Comparison of ENCODE assay signal across 21 mouse cellular contexts in genomic region chr8:123247748-123248147, GRCm38 (mm10). TPM values are rescaled to one million over a fixed set of nuclear protein-coding genes. Genes with fewer than 3 reads are reported as not detected.
DNase-seq lines count a peak whose midpoint lies in the region; ATAC-seq lines count a peak whose summit lies in the region.
"Had no signal": no experiment of that assay in that cellular context is flagged by ENCODE, and none has a peak within 500 bp of the region (broad histone marks: within the 10 kb centered on the region; RNA-seq: fewer than 3 reads in every experiment).

No protein-coding gene starts in this region.

- no peak overlapping the region for H3K4me2 ChIP-seq in hindbrain, embryonic 13.5 days
- H3K4me2 ChIP-seq in hindbrain, embryonic 12.5 days (replicated peaks): no peak overlapping the region
- H3K4me2 ChIP-seq in lung, embryonic 15.5 days: no peak overlapping the region
- H3K4me2 ChIP-seq: embryonic facial prominence, embryonic 13.5 days; embryonic facial prominence, embryonic 15.5 days; forebrain, embryonic 12.5 days had no signal

- no peak for ATAC-seq in hindbrain, embryonic 13.5 days (ENCODE audit: low FRiP score)
- ATAC-seq in hindbrain, embryonic 12.5 days (ENCODE audit: low FRiP score): no peak
- 0 out of 2 replicates have a peak, but pooled peaks have one; percentile 24 for ATAC-seq in lung, embryonic 15.5 days (ENCODE audit: borderline replicate concordance, extremely low read depth, low FRiP score, low TSS enrichment)
- ATAC-seq: forebrain, embryonic 14.5 days; forebrain, embryonic 16.5 days had no signal

- H3K4me1 ChIP-seq in hindbrain, embryonic 13.5 days (replicated peaks): peaks cover 6% of the 10 kb centered on the region
- peaks cover 5% of the 10 kb centered on the region for H3K4me1 ChIP-seq in hindbrain, embryonic 12.5 days
- H3K4me1 ChIP-seq in lung, embryonic 15.5 days: peaks cover 2% of the 10 kb centered on the region

- DNase-seq in lung, postnatal 36 days: no peak
- DNase-seq: adrenal gland, adult 2 months; adrenal gland, postnatal 10 days; adrenal gland, postnatal 25 days; cerebellum, adult 11 months; cerebellum, adult 18-20 months; cerebellum, adult 8-10 months; cerebellum, adult 9-11 months; cerebellum, postnatal 14 days; cerebellum, postnatal 36 days; embryo, embryonic 11 days had no signal

- peaks cover 93% of the 10 kb centered on the region for H3K36me3 ChIP-seq in hindbrain, embryonic 13.5 days
- peaks cover 93% of the 10 kb centered on the region for H3K36me3 ChIP-seq in hindbrain, embryonic 12.5 days
- H3K36me3 ChIP-seq in lung, embryonic 15.5 days: peaks cover 66% of the 10 kb centered on the region

- 96% methylated on average over 6 of the region's 6 CpGs for WGBS in hindbrain, embryonic 13.5 days
- 95% methylated on average over 6 of the region's 6 CpGs for WGBS in hindbrain, embryonic 12.5 days
- 96% methylated on average over 6 of the region's 6 CpGs for WGBS in lung, embryonic 15.5 days

- H3K27me3 ChIP-seq in hindbrain, embryonic 13.5 days: no peaks in the 10 kb centered on the region
- H3K27me3 ChIP-seq in hindbrain, embryonic 12.5 days: no peaks in the 10 kb centered on the region
- H3K27me3 ChIP-seq in lung, embryonic 15.5 days: no peaks in the 10 kb centered on the region
- H3K27me3 ChIP-seq: embryonic facial prominence, embryonic 13.5 days; embryonic facial prominence, embryonic 15.5 days; forebrain, embryonic 12.5 days had no signal

- H3K9me3 ChIP-seq in hindbrain, embryonic 13.5 days: no peaks in the 10 kb centered on the region
- H3K9me3 ChIP-seq in hindbrain, embryonic 12.5 days (replicated peaks): no peaks in the 10 kb centered on the region
- H3K9me3 ChIP-seq in lung, embryonic 15.5 days: no peaks in the 10 kb centered on the region
- H3K9me3 ChIP-seq: embryonic facial prominence, embryonic 13.5 days; embryonic facial prominence, embryonic 15.5 days; forebrain, embryonic 10.5 days; forebrain, embryonic 12.5 days had no signal

- H3K9ac ChIP-seq in hindbrain, embryonic 13.5 days: 0 out of 2 replicates have a peak overlapping the region, but pooled peaks have one; percentile 1
- no peak overlapping the region for H3K9ac ChIP-seq in hindbrain, embryonic 12.5 days
- no peak overlapping the region for H3K9ac ChIP-seq in lung, embryonic 15.5 days
- H3K9ac ChIP-seq: embryonic facial prominence, embryonic 13.5 days; embryonic facial prominence, embryonic 15.5 days; forebrain, embryonic 12.5 days had no signal

- H3K4me3 ChIP-seq in hindbrain, embryonic 13.5 days: no peak overlapping the region
- H3K4me3 ChIP-seq in hindbrain, embryonic 12.5 days: no peak overlapping the region
- no peak overlapping the region for H3K4me3 ChIP-seq in lung, embryonic 15.5 days
- H3K4me3 ChIP-seq: embryonic facial prominence, embryonic 13.5 days; embryonic facial prominence, embryonic 15.5 days; erythroblast, embryonic 14.5 days; forebrain, embryonic 10.5 days; forebrain, embryonic 12.5 days had no signal

- H3K27ac ChIP-seq in hindbrain, embryonic 13.5 days: no peak overlapping the region
- H3K27ac ChIP-seq in hindbrain, embryonic 12.5 days: no peak overlapping the region
- no peak overlapping the region for H3K27ac ChIP-seq in lung, embryonic 15.5 days
- H3K27ac ChIP-seq: embryonic facial prominence, embryonic 13.5 days; embryonic facial prominence, embryonic 15.5 days; forebrain, embryonic 10.5 days; forebrain, embryonic 12.5 days had no signal

RNA-seq across cellular contexts. Expression of gene Zfp276, which starts 6.2 kb away (rescaled TPM):
- polyA plus RNA-seq in hindbrain, embryonic 13.5 days (2015; fragmentation: Nextera tagmentation; extraction: Ambion mirVana): 24.3 and 26.0 TPM in 2 replicates
- 32.9 and 35.0 TPM in 2 replicates for polyA plus RNA-seq in hindbrain, embryonic 12.5 days (2016; fragmentation: Nextera tagmentation; extraction: Ambion mirVana)
- polyA plus RNA-seq in lung, embryonic 15.5 days (2015; fragmentation: Nextera tagmentation; extraction: Ambion mirVana): 19.4 and 21.6 TPM in 2 replicates

RNA-seq across cellular contexts. Expression of gene Vps9d1, which starts 6.4 kb away (rescaled TPM):
- polyA plus RNA-seq in hindbrain, embryonic 13.5 days (2015; fragmentation: Nextera tagmentation; extraction: Ambion mirVana): 51.1 and 52.9 TPM in 2 replicates
- 37.7 and 44.3 TPM in 2 replicates for polyA plus RNA-seq in hindbrain, embryonic 12.5 days (2016; fragmentation: Nextera tagmentation; extraction: Ambion mirVana)
- polyA plus RNA-seq in lung, embryonic 15.5 days (2015; fragmentation: Nextera tagmentation; extraction: Ambion mirVana): 21.9 and 24.6 TPM in 2 replicates

RNA-seq across cellular contexts. Expression of gene Spata2l, which starts 11.7 kb away (rescaled TPM):
- polyA plus RNA-seq in hindbrain, embryonic 13.5 days (2015; fragmentation: Nextera tagmentation; extraction: Ambion mirVana): 4.1 and 4.4 TPM in 2 replicates
- polyA plus RNA-seq in hindbrain, embryonic 12.5 days (2016; fragmentation: Nextera tagmentation; extraction: Ambion mirVana): 2.8 and 3.1 TPM in 2 replicates
- polyA plus RNA-seq in lung, embryonic 15.5 days (2015; fragmentation: Nextera tagmentation; extraction: Ambion mirVana): 4.6 and 4.8 TPM in 2 replicates

RNA-seq across cellular contexts. Expression of gene Cdk10, which starts 23.1 kb away (rescaled TPM):
- polyA plus RNA-seq in hindbrain, embryonic 13.5 days (2015; fragmentation: Nextera tagmentation; extraction: Ambion mirVana): 44.0 and 46.9 TPM in 2 replicates
- 37.6 and 39.1 TPM in 2 replicates for polyA plus RNA-seq in hindbrain, embryonic 12.5 days (2016; fragmentation: Nextera tagmentation; extraction: Ambion mirVana)
- 30.0 and 32.1 TPM in 2 replicates for polyA plus RNA-seq in lung, embryonic 15.5 days (2015; fragmentation: Nextera tagmentation; extraction: Ambion mirVana)

RNA-seq across cellular contexts. Expression of gene Spata33, which starts 35.1 kb away (rescaled TPM):
- polyA plus RNA-seq in hindbrain, embryonic 13.5 days (2015; fragmentation: Nextera tagmentation; extraction: Ambion mirVana): 7.8 and 8.4 TPM in 2 replicates
- polyA plus RNA-seq in hindbrain, embryonic 12.5 days (2016; fragmentation: Nextera tagmentation; extraction: Ambion mirVana): 8.3 and 8.8 TPM in 2 replicates
- polyA plus RNA-seq in lung, embryonic 15.5 days (2015; fragmentation: Nextera tagmentation; extraction: Ambion mirVana): 4.9 and 5.5 TPM in 2 replicates
